Mouse (Mus musculus): Measurements from ENCODE around the gene Zbtb3.

Gene Zbtb3

GRCm38 (mm10) chr19:8839103-8839907 lies 37.0 kb downstream of the Zbtb3 start, which contains the start of gene Gng3:
Gene Gng3 (minus strand): TSS chr19:8839194.
- intact Hi-C loops (cut with DNase I): no loop called here

GRCm38 (mm10) chr19:8839908-8840791 lies 37.8 kb downstream of the Zbtb3 start:
- intact Hi-C loops (cut with DNase I): no loop called here

GRCm38 (mm10) chr19:8841012-8841411 lies 38.7 kb downstream of the Zbtb3 start:
- intact Hi-C loops (cut with DNase I): no loop called here

- intact Hi-C loops (cut with DNase I): no loop called here
Measured at GRCm38 (mm10) chr19:8842961-8843360, 40.6 kb downstream of the Zbtb3 start.

- intact Hi-C loops (cut with DNase I): no loop called here
Measured at GRCm38 (mm10) chr19:8844371-8845129, 42.2 kb downstream of the Zbtb3 start.

GRCm38 (mm10) chr19:8848356-8848755 lies 46.0 kb downstream of the Zbtb3 start:
- intact Hi-C loops (cut with DNase I): no loop called here

- intact Hi-C loops (cut with DNase I): no loop called here
Measured at GRCm38 (mm10) chr19:8850402-8850901, 48.1 kb downstream of the Zbtb3 start, which contains the start of gene Lrrn4cl. Gene Lrrn4cl (plus strand): TSS chr19:8850768.

- intact Hi-C loops (cut with DNase I): no loop called here
Measured at GRCm38 (mm10) chr19:8851639-8852038, 49.3 kb downstream of the Zbtb3 start.

- intact Hi-C loops (cut with DNase I): no loop called here
Measured at GRCm38 (mm10) chr19:8852236-8852928, 50.0 kb downstream of the Zbtb3 start.

GRCm38 (mm10) chr19:8853117-8853516 lies 50.8 kb downstream of the Zbtb3 start:
- intact Hi-C loops (cut with DNase I): no loop called here
